Mouse (Mus musculus): ENCODE measurements around the gene Mvb12b.
A peak's percentile ranks its signal among the peaks of the same experiment; 100 is the strongest.

Gene Mvb12b

GRCm38 (mm10) chr2:33847196-33847834 is 40.4 kb downstream of the Mvb12b start:
- DNase-seq (ENCODE audit: low spot score in 2 of 2): no peak

- no peak for DNase-seq (ENCODE audit: low spot score in 2 of 2)
These were observed 41.1 kb downstream of the Mvb12b start for GRCm38 (mm10) chr2:33846635-33847034.

GRCm38 (mm10) chr2:33843642-33844041 is 44.1 kb downstream of the Mvb12b start:
- no peak for DNase-seq (ENCODE audit: low spot score in 2 of 2)

- DNase-seq (ENCODE audit: low spot score in 2 of 2): peak; percentile 20 to 42
These were observed 44.7 kb downstream of the Mvb12b start for GRCm38 (mm10) chr2:33842983-33843577.

- no peak for DNase-seq (ENCODE audit: low spot score in 2 of 2)
These were observed 45.8 kb downstream of the Mvb12b start for GRCm38 (mm10) chr2:33841980-33842379.

GRCm38 (mm10) chr2:33840483-33840882 is 47.3 kb downstream of the Mvb12b start:
- no peak for DNase-seq (ENCODE audit: low spot score in 2 of 2)

GRCm38 (mm10) chr2:33839252-33839651 is 48.5 kb downstream of the Mvb12b start:
- no peak for DNase-seq (ENCODE audit: low spot score in 2 of 2)

GRCm38 (mm10) chr2:33837297-33837696 is 50.4 kb downstream of the Mvb12b start:
- DNase-seq (ENCODE audit: low spot score in 2 of 2): no peak

- no peak for DNase-seq (ENCODE audit: low spot score in 2 of 2)
These were observed 51.0 kb downstream of the Mvb12b start for GRCm38 (mm10) chr2:33836660-33837213.

- DNase-seq (ENCODE audit: low spot score in 2 of 2): no peak
These were observed 52.7 kb downstream of the Mvb12b start for GRCm38 (mm10) chr2:33835038-33835437.

GRCm38 (mm10) chr2:33833902-33834301 is 53.8 kb downstream of the Mvb12b start:
- no peak for DNase-seq (ENCODE audit: low spot score in 2 of 2)

- no peak for DNase-seq (ENCODE audit: low spot score in 2 of 2)
These were observed 57.9 kb downstream of the Mvb12b start for GRCm38 (mm10) chr2:33829870-33830269.

GRCm38 (mm10) chr2:33826777-33827176 is 61.0 kb downstream of the Mvb12b start:
- DNase-seq (ENCODE audit: low spot score in 2 of 2): peak; percentile 41 to 63

GRCm38 (mm10) chr2:33824935-33825514 is 62.7 kb downstream of the Mvb12b start:
- DNase-seq (ENCODE audit: low spot score in 2 of 2): no peak

- peak; percentile 65 to 75 for DNase-seq (ENCODE audit: low spot score in 2 of 2)
These were observed 65.8 kb downstream of the Mvb12b start for GRCm38 (mm10) chr2:33821677-33822607.

GRCm38 (mm10) chr2:33820450-33820849 is 67.3 kb downstream of the Mvb12b start:
- DNase-seq (ENCODE audit: low spot score in 2 of 2): no peak

GRCm38 (mm10) chr2:33820037-33820436 is 67.7 kb downstream of the Mvb12b start:
- no peak for DNase-seq (ENCODE audit: low spot score in 2 of 2)

- no peak for DNase-seq (ENCODE audit: low spot score in 2 of 2)
These were observed 69.4 kb downstream of the Mvb12b start for GRCm38 (mm10) chr2:33818385-33818784.

GRCm38 (mm10) chr2:33817663-33818346 is 69.9 kb downstream of the Mvb12b start:
- no peak for DNase-seq (ENCODE audit: low spot score in 2 of 2)

GRCm38 (mm10) chr2:33817080-33817479 is 70.7 kb downstream of the Mvb12b start:
- DNase-seq (ENCODE audit: low spot score in 2 of 2): no peak

- no peak for DNase-seq (ENCODE audit: low spot score in 2 of 2)
These were observed 73.2 kb downstream of the Mvb12b start for GRCm38 (mm10) chr2:33814581-33814980.
